In genomic region chr11:7063681-7064267, GRCm38 (mm10) we compare ENCODE assay signal across 8 mouse cellular contexts. TPM values are rescaled to one million over a fixed set of nuclear protein-coding genes. Genes with fewer than 3 reads are reported as not detected.
DNase-seq lines count a peak whose midpoint lies in the region; ATAC-seq and TF ChIP-seq lines count a peak whose summit lies in the region.

No protein-coding gene starts in this region.

- TF ChIP-seq EP300 in liver, postnatal 0 days (IDR thresholded peaks at IDR 0.05; ENCODE audit: low read depth), result no peak

- no peaks in the 10 kb centered on the region for H3K36me3 ChIP-seq in heart, embryonic 10.5 days
- H3K36me3 ChIP-seq in forebrain, embryonic 13.5 days (ENCODE audit: poor library complexity, severe bottlenecking), result no peaks in the 10 kb centered on the region
- no peaks in the 10 kb centered on the region for H3K36me3 ChIP-seq in liver, postnatal 0 days (replicated peaks; ENCODE audit: insufficient read depth, low read length)
- no peaks in the 10 kb centered on the region for H3K36me3 ChIP-seq in small intestine, adult 2 months (ENCODE audit: control insufficient read depth, insufficient read depth, low read length)

- WGBS in heart, embryonic 10.5 days, result under 1% methylated on average over 53 of the region's 53 CpGs
- under 1% methylated on average over 43 of the region's 53 CpGs for WGBS in forebrain, embryonic 13.5 days
- WGBS in liver, postnatal 0 days (ENCODE audit: insufficient replicate concordance), result 4% methylated on average over 41 of the region's 53 CpGs
- 2% methylated on average over 52 of the region's 53 CpGs for WGBS in small intestine, adult 2 months

- H3K27ac ChIP-seq in heart, embryonic 10.5 days, result peak overlapping the region; percentile 81
- no peak overlapping the region for H3K27ac ChIP-seq in forebrain, embryonic 13.5 days
- H3K27ac ChIP-seq in liver, postnatal 0 days (ENCODE audit: low read depth), result no peak overlapping the region
- H3K27ac ChIP-seq in small intestine, adult 2 months (ENCODE audit: insufficient read depth, low read depth, low read length), result no peak overlapping the region

- no peak for TF ChIP-seq POLR2A in brain, embryonic 14.5 days (IDR thresholded peaks at IDR 0.05; ENCODE audit: borderline replicate concordance, extremely low read depth, insufficient read depth, insufficient read length, poor library complexity, severe bottlenecking)
- no peak for TF ChIP-seq POLR2A in small intestine, adult 2 months (IDR thresholded peaks at IDR 0.05; ENCODE audit: low read depth, low read length)

- peak overlapping the region; percentile 70 for H3K9ac ChIP-seq in forebrain, embryonic 13.5 days
- H3K9ac ChIP-seq in liver, postnatal 0 days (replicated peaks), result no peak overlapping the region

- H3K27me3 ChIP-seq in heart, embryonic 10.5 days (ENCODE audit: insufficient read depth, poor library complexity, severe bottlenecking), result peaks cover 82% of the 10 kb centered on the region
- peaks cover 58% of the 10 kb centered on the region for H3K27me3 ChIP-seq in forebrain, embryonic 13.5 days
- H3K27me3 ChIP-seq in liver, postnatal 0 days (ENCODE audit: insufficient read depth, low read length), result peaks cover 48% of the 10 kb centered on the region
- H3K27me3 ChIP-seq in small intestine, adult 2 months (ENCODE audit: control insufficient read depth, insufficient read depth, low read length), result peaks cover 14% of the 10 kb centered on the region; the same call in 1 of the 2 replicates

- peak overlapping the region; percentile 91 for H3K4me2 ChIP-seq in forebrain, embryonic 13.5 days
- peak overlapping the region; percentile 63 for H3K4me2 ChIP-seq in liver, postnatal 0 days (ENCODE audit: low read depth, low read length)

- peak overlapping the region; percentile 76 for H3K4me3 ChIP-seq in heart, embryonic 10.5 days
- peak overlapping the region; percentile 68 for H3K4me3 ChIP-seq in forebrain, embryonic 13.5 days
- H3K4me3 ChIP-seq in liver, postnatal 0 days (ENCODE audit: low read depth, low read length), result peak overlapping the region; percentile 38
- peak overlapping the region; percentile 47 for H3K4me3 ChIP-seq in small intestine, adult 2 months (ENCODE audit: low read depth, low read length)

- H3K4me1 ChIP-seq in heart, embryonic 10.5 days, result peaks cover 33% of the 10 kb centered on the region
- peaks cover 22% of the 10 kb centered on the region for H3K4me1 ChIP-seq in forebrain, embryonic 13.5 days
- H3K4me1 ChIP-seq in liver, postnatal 0 days (ENCODE audit: insufficient read depth), result no peaks in the 10 kb centered on the region
- H3K4me1 ChIP-seq in small intestine, adult 2 months (ENCODE audit: control insufficient read depth, insufficient read depth, insufficient read length, low read length), result no peaks in the 10 kb centered on the region; the same call in 1 of the 2 replicates

- ATAC-seq in forebrain, embryonic 13.5 days, result peak; percentile 66
- ATAC-seq in liver, postnatal 0 days, result no peak
- ATAC-seq in CD4-positive, CD25-positive, alpha-beta regulatory T cell, adult 4 months, result no peak

- TF ChIP-seq CTCF in brain, embryonic 14.5 days (IDR thresholded peaks at IDR 0.05; ENCODE audit: borderline replicate concordance, extremely low read depth, insufficient read depth, insufficient read length), result no peak
- TF ChIP-seq CTCF in liver, postnatal 0 days (IDR thresholded peaks at IDR 0.05; ENCODE audit: low read depth), result no peak
- no peak for TF ChIP-seq CTCF in small intestine, adult 2 months (IDR thresholded peaks at IDR 0.05; ENCODE audit: extremely low read depth, insufficient read length, insufficient replicate concordance, low read depth, low read length)

- DNase-seq in heart, embryonic 10.5 days (ENCODE audit: low spot score), result no peak
- no peak for DNase-seq in heart, postnatal 25 days (ENCODE audit: low spot score)
- DNase-seq in brain, embryonic 14.5 days (ENCODE audit: low read depth), result peak; percentile 66
- DNase-seq in kidney, adult 18-20 months, result peak; percentile 30
- no peak for DNase-seq in liver, postnatal 0 days

- intact Hi-C loops in heart, postnatal 25 days (cut with DNase I), result no loop called here

- no peaks in the 10 kb centered on the region for H3K9me3 ChIP-seq in heart, embryonic 10.5 days
- no peaks in the 10 kb centered on the region for H3K9me3 ChIP-seq in forebrain, embryonic 13.5 days (replicated peaks)
- H3K9me3 ChIP-seq in liver, postnatal 0 days (ENCODE audit: low read length), result no peaks in the 10 kb centered on the region

RNA-seq across cellular contexts. Expression of gene Adcy1, which starts 0.5 kb away (rescaled TPM):
- 1.9 and 2.0 TPM in 2 replicates for polyA plus RNA-seq in heart, embryonic 10.5 days (2016; fragmentation: Nextera tagmentation; extraction: Ambion mirVana)
- 1 to 10 TPM; 2.2 to 2.5 TPM for total RNA-seq in heart, postnatal 25 days (2021)
- polyA plus RNA-seq in brain, embryonic 14.5 days (2012; rRNA removed), result 13.1 and 22.3 TPM in 2 replicates
- polyA plus RNA-seq in forebrain, embryonic 13.5 days (2015; fragmentation: Nextera tagmentation; extraction: Ambion mirVana), result 1.6 and 1.9 TPM in 2 replicates
- 0.30 and 0.54 TPM in 2 replicates for polyA plus RNA-seq in liver, postnatal 0 days (2015; fragmentation: Nextera tagmentation; extraction: Ambion mirVana)
- 0.34 and 0.99 TPM in 2 replicates for polyA plus RNA-seq in small intestine, adult 2 months (2012; rRNA removed)
- not detected for polyA plus RNA-seq in CD4-positive, CD25-positive, alpha-beta regulatory T cell, adult 4 months (2017; shearing (Covaris generic))

Comparison
In these comparisons a context has a peak if more than half of its experiments do, and no peak if none do; other contexts are left out.
1. DNase-seq: peak in brain, embryonic 14.5 days (single experiment) and kidney, adult 18-20 months (single experiment); none in heart, embryonic 10.5 days (single experiment), heart, postnatal 25 days (single experiment) and liver, postnatal 0 days (single experiment).
2. Peak in every context shown above with its lines, with median percentiles within 50 percentile points of each other: H3K4me3 ChIP-seq.